Mouse (Mus musculus) embryonic facial prominence, embryonic 11.5 days (tissue): ENCODE measurements around the gene Padi2. TPM values are rescaled to one million over a fixed set of nuclear protein-coding genes. Genes with fewer than 3 reads are reported as not detected.

Source experiments
- ATAC-seq: fragments of 200-750 bp; cut with Nextera tagmentation; replicated peaks from 2 replicates; pipeline ENCODE4 v1.8.0; 2017; ENCODE audit warnings: low read depth; ENCODE audit not compliant: insufficient number of reproducible peaks, low FRiP score, low TSS enrichment
- DNase-seq: peaks from one replicate; pipeline ENCODE4 v3.0.0-alpha.2; 2015; ENCODE audit warnings: low spot score
- H3K27ac ChIP-seq: fragments of 300-500 bp; sonication (generic); replicated peaks from 2 replicates; pipeline ENCODE4 v1.5.1; 2014; ENCODE audit warnings: mild to moderate bottlenecking, low read depth, low read length, control low read depth
- H3K27me3 ChIP-seq: fragments of 300-500 bp; sonication (generic); 2 replicates; pipeline ENCODE4 v1.6.1; 2014; ENCODE audit warnings: mild to moderate bottlenecking, low read length, moderate library complexity, mixed read lengths; ENCODE audit not compliant: control insufficient read depth, insufficient read depth
- H3K36me3 ChIP-seq: fragments of 300-500 bp; sonication (generic); replicated peaks from 2 replicates; pipeline ENCODE4 v1.6.1; 2014; ENCODE audit warnings: low read depth, mild to moderate bottlenecking, low read length, moderate library complexity, mixed read lengths; ENCODE audit not compliant: control insufficient read depth, insufficient read depth
- H3K4me1 ChIP-seq: fragments of 300-500 bp; sonication (generic); 2 replicates; pipeline ENCODE4 v1.6.1; 2014; ENCODE audit warnings: low read length, mixed read lengths; ENCODE audit not compliant: control insufficient read depth, insufficient read depth
- H3K4me2 ChIP-seq: fragments of 300-500 bp; sonication (generic); 2 replicates; pipeline ENCODE4 v1.6.1; 2014; ENCODE audit warnings: low read depth, mild to moderate bottlenecking, control low read depth, low read length, moderate library complexity
- H3K4me3 ChIP-seq: fragments of 300-500 bp; sonication (generic); 2 replicates; pipeline ENCODE4 v1.5.1; 2014; ENCODE audit warnings: low read depth, low read length, control low read depth
- H3K9ac ChIP-seq: fragments of 300-500 bp; sonication (generic); replicated peaks from 2 replicates; pipeline ENCODE4 v1.6.1; 2014; ENCODE audit warnings: mild to moderate bottlenecking, control low read depth, low read length
- H3K9me3 ChIP-seq: fragments of 300-500 bp; sonication (generic); replicated peaks from 2 replicates; pipeline ENCODE4 v1.6.1; 2016; ENCODE audit warnings: mild to moderate bottlenecking, low read length, inconsistent platforms, mixed read lengths; ENCODE audit not compliant: control insufficient read depth
- WGBS: fragments of 180-500 bp; shearing (Covaris S2); extraction: QIAGEN DNeasy Blood & Tissue Kit; methylation state at CpG from one replicate; pipeline ENCODE4 v1.1.7; 2014; 5-methylcytosine and 5-hydroxymethylcytosine counted together
- polyA plus RNA-seq: library from polyadenylated mRNA; unstranded; fragments of >200 nt; fragmentation: Nextera tagmentation; extraction: Ambion mirVana; gene quantifications from 2 replicates; pipeline ENCODE4 v1.2.1, GENCODE M21; 2014

The Padi2 gene
- polyA plus RNA-seq, 1 experiment from 2014 or later, result 2.4 TPM

DNA sequence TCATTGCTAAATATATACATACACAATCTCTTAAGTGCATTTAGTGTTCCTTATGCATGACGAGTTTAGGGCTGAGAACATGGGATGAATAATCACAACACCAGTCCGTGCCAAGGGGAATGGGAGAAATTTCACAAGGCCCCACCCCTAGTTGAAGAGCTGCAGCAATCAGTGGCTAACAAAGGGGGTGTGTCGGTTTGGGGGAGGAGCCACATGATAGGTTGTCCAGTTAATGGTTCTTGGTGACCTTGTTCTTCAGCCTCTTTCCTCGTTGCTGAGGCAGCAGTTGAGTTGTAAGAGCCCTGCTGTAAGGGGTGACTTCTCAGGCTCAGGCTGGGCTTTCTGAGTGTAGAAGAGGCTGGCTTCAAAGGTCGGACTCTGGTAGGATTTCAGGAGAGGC is 56.8 kb downstream of the Padi2 start:
- no peaks in the 10 kb centered on the region; the same call in 1 of the 2 replicates for H3K4me1 ChIP-seq
- no peak overlapping the region for H3K27ac ChIP-seq
- no peaks in the 10 kb centered on the region for H3K36me3 ChIP-seq
- H3K4me2 ChIP-seq, result no peak overlapping the region
- H3K9me3 ChIP-seq, result no peaks in the 10 kb centered on the region
- H3K27me3 ChIP-seq, result no peaks in the 10 kb centered on the region
- WGBS, result 39% methylated on average over 5 of the region's 5 CpGs
- no peak for ATAC-seq
- H3K4me3 ChIP-seq, result no peak overlapping the region
- DNase-seq, result no peak
- no peak overlapping the region for H3K9ac ChIP-seq

DNA sequence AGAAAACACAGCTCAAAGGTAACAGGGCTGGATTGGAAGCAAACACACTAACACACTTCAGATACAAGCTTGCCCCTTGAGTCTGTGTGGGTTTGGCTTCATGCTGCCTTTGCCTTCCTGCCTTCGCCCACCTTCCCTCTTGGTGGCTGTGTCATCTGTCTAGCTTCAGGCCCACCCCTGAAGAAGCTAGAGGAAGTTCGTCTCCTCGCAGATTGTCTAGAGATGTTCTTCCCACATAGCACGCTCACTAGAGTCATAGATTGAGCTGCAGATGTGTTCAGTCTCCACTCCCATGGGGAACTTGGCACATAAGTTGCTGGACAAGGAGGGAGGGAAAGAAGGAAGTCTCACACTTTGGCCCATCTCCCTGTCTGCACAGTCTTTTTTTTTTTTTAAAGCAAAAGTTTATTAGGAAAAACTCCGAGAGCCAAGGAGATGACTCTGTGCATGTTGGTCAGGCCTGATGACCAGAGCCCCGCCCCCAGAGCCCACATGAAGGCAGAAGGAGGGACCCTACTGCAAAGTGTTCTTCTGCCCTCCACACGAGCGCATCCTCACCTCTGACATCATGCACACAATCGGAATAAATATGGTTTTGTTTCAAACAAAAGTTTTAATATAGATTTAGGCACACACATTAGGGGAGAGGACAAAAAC is 57.9 kb downstream of the Padi2 start:
- no peaks in the 10 kb centered on the region for H3K27me3 ChIP-seq
- no peaks in the 10 kb centered on the region; the same call in 1 of the 2 replicates for H3K4me1 ChIP-seq
- H3K9me3 ChIP-seq, result no peaks in the 10 kb centered on the region
- no peak overlapping the region for H3K9ac ChIP-seq
- no peak for ATAC-seq
- H3K27ac ChIP-seq, result no peak overlapping the region
- H3K4me3 ChIP-seq, result no peak overlapping the region
- DNase-seq, result no peak
- WGBS, result 84% methylated on average over 9 of the region's 9 CpGs
- no peak overlapping the region for H3K4me2 ChIP-seq
- H3K36me3 ChIP-seq, result no peaks in the 10 kb centered on the region

DNA sequence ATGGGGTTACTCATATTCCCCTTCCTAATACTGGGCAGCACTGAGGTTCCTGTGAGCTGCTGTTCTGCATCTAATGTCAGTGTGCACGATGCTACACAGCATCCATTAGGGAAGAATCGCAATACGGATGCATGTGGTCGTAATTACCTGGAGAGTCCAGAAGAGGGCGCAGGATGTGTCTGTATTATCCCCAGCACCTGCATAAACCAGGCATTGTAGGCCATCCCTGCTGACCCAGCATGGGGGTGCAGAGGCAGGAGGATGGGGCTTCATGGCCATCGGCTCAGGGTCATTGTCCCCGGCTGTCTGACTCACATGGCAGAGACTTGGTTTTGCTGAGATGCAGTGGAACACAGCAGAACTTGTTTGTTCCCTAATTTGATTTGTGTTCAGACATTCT is 58.5 kb downstream of the Padi2 start:
- no peak; the same call in 1 of the 2 replicates for ATAC-seq
- Histone ChIP-seq H3K4me2 (no peak overlapping the region), H3K9ac (no peak overlapping the region), H3K4me3 (no peak overlapping the region), H3K27me3 (no peaks in the 10 kb centered on the region), H3K4me1 (no peaks in the 10 kb centered on the region; the same call in 1 of the 2 replicates), H3K27ac (no peak overlapping the region), H3K9me3 (no peaks in the 10 kb centered on the region), H3K36me3 (no peaks in the 10 kb centered on the region)
- 21% methylated on average over 7 of the region's 7 CpGs for WGBS
- peak; percentile 83 for DNase-seq

DNA sequence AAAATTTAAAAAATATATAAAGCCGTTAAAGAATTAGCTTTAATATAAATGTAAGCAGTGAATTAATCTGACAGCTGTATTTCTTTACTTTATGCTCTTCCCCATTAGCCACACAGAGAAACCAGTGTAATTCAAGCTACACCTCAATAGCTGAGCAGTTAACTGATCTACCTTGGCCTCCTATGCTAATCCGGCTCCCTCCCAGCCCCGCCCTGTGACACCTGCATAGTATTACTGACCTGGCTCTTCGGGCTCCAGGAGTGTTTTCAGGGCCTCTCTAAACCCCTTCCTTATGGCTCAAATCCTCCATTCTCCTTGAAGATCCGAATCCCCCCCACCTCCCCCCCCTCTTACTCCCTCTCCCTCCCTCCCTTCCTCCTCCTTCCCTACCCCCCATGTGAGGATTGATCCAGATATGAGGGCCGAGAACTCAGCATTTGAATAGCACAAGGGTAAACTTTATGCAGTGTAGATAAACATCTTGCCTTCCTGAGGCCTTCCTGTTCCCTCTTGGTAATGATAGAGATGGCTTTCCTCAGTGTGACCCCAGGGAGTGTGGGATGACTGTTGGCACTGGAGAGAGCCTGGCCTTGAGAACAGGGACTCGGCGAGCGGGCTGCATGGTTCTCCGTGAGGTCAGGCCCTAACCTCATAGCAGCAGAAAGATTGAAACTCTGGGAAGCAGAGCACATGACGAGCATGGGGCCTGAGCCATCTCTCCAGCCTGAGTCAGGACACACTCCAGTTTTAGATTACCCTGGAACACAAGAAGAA is 61.4 kb downstream of the Padi2 start:
- DNase-seq, result no peak
- no peak for ATAC-seq
- Histone ChIP-seq H3K9ac (no peak overlapping the region), H3K4me2 (no peak overlapping the region), H3K4me3 (no peak overlapping the region), H3K27ac (no peak overlapping the region), H3K4me1 (no peaks in the 10 kb centered on the region), H3K27me3 (no peaks in the 10 kb centered on the region), H3K36me3 (peaks cover 2% of the 10 kb centered on the region; the same call in 1 of the 2 replicates), H3K9me3 (no peaks in the 10 kb centered on the region)
- WGBS, result 88% methylated on average over 11 of the region's 11 CpGs

DNA sequence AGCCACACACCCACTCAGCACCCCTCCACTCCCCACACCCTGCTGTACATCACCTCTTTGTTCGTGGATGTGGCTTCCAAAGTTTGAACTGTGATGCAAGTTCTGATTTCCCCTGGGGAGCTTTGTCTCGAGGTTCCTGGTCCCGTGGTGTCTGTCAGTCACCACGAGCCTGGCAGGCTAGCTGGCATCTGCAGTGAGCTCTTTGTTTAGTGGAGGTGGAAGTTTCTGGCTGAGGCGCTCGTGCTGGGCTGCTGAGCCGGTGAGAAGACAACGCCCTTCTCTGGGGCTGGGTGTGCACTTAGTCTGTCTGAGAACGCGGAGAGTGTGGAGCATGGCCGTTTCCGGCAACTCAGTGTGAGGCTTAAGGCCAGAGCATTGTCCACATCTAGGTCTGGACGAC is 65.5 kb downstream of the Padi2 start:
- Histone ChIP-seq H3K27ac (no peak overlapping the region), H3K27me3 (no peaks in the 10 kb centered on the region), H3K9ac (no peak overlapping the region), H3K9me3 (no peaks in the 10 kb centered on the region), H3K4me1 (no peaks in the 10 kb centered on the region), H3K4me3 (no peak overlapping the region), H3K4me2 (no peak overlapping the region), H3K36me3 (peaks cover 18% of the 10 kb centered on the region)
- ATAC-seq, result no peak
- WGBS, result 90% methylated on average over 13 of the region's 13 CpGs
- no peak for DNase-seq

DNA sequence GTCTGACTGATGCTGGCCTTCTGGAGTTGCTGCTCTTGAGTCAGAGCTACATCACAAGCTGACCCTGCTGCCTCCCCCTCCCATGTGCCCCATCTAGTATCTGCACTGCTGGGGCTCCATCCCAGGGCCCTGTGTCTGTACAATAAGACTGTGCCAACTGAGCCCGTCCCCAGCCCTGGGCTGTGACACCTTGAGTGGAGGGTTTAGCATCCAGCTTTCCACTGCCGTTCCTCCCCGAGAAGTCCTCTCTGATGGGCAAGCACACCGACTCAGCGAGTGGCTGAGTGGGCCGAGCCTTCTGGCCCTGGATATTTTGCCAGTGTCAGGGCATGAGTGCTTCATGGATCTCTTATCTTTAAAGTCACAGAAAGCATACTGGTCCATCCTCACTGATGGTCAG is 68.3 kb downstream of the Padi2 start:
- WGBS, result 95% methylated on average over 6 of the region's 6 CpGs
- Histone ChIP-seq H3K36me3 (peaks cover 25% of the 10 kb centered on the region), H3K4me2 (no peak overlapping the region), H3K9me3 (no peaks in the 10 kb centered on the region), H3K27me3 (no peaks in the 10 kb centered on the region), H3K9ac (no peak overlapping the region), H3K4me3 (no peak overlapping the region), H3K4me1 (no peaks in the 10 kb centered on the region), H3K27ac (no peak overlapping the region)
- ATAC-seq, result no peak
- DNase-seq, result no peak

DNA sequence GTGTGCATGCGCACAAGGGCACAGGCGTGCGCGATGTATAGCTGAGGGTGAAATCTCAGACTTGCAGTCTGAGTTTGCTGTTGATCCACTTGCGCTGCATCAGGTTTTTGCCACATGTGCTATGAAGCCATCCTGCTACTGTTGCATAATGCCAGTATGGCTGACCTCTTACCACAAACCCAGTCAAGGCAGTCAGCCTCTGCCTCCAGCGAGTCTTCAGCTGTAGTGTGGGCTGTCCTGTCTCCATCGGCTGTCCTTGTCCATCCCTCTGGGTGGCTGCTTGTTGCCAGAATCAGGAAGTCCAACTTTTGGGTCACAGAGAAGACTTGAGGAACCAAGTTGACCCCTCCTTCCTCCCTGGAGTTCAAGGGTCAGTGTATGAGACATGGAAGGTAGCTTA is 69.2 kb downstream of the Padi2 start:
- no peak overlapping the region for H3K4me3 ChIP-seq
- DNase-seq, result no peak
- H3K27me3 ChIP-seq, result no peaks in the 10 kb centered on the region
- ATAC-seq, result no peak
- H3K4me2 ChIP-seq, result no peak overlapping the region
- no peaks in the 10 kb centered on the region for H3K9me3 ChIP-seq
- H3K36me3 ChIP-seq, result peaks cover 26% of the 10 kb centered on the region
- WGBS, result 95% methylated on average over 7 of the region's 7 CpGs
- no peaks in the 10 kb centered on the region for H3K4me1 ChIP-seq
- no peak overlapping the region for H3K27ac ChIP-seq
- no peak overlapping the region for H3K9ac ChIP-seq

DNA sequence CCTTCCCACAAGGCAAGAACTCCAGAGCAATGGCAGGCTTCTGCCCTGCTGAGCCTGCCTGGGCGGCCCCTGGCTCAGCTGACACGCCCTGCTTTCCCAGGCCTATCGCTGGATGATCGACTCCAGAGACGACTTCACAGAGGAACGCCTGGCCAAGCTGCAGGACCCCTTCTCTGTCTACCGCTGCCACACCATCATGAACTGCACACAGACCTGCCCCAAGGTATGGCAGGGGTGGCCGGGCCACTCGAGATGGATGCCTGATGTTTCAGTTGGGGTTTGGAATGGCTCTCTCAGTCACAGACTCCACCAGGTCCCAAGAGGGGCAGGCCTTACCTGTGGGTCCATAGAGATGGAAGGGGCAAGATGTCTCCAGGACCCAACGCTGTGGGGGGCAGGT is 71.1 kb downstream of the Padi2 start:
- no peak for DNase-seq
- H3K9me3 ChIP-seq, result no peaks in the 10 kb centered on the region
- H3K27ac ChIP-seq, result no peak overlapping the region
- 90% methylated on average over 10 of the region's 10 CpGs for WGBS
- H3K4me2 ChIP-seq, result no peak overlapping the region
- H3K36me3 ChIP-seq, result peaks cover 24% of the 10 kb centered on the region
- H3K4me3 ChIP-seq, result no peak overlapping the region
- no peak for ATAC-seq
- no peak overlapping the region for H3K9ac ChIP-seq
- no peaks in the 10 kb centered on the region for H3K27me3 ChIP-seq
- no peaks in the 10 kb centered on the region for H3K4me1 ChIP-seq
